Comparison of ENCODE assay signal across 8 mouse cellular contexts in the genomic region with DNA sequence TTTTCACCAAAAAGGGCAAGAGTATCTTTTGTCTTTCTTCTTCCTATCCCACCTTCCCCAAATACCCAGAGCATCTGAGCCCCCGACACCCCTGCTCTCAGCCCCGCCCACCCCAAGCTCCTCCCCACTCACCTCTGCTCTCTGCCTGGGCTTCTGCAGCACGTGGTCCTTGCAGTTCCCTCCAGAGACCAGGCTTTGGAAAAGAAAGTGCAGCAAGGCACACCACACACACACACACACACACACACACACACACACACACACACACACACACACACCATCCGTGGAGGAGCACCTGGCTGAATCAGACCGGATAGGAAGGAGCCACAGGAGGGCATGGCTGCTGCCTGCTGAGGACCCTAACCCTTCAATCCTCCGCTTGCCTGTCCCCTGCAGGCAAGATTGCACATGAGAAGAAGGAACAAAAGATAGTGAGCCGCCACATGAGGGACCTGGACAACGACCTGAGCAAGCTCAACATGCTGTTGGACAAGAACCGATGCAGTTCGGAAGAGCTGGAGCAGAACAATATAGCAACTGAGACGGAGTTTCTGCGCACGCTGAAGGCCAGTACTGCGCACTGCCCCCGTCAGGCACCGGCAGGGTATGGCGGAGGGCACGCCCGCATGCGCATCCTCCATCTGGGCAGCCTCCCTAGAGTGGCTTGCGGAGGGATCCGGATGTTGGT. TPM values are rescaled to one million over a fixed set of nuclear protein-coding genes. Genes with fewer than 3 reads are reported as not detected.
DNase-seq lines count a peak whose midpoint lies in the region; ATAC-seq lines count a peak whose summit lies in the region.

No protein-coding gene starts in this region.

- H3K4me1 ChIP-seq in heart, embryonic 15.5 days (replicated peaks), result peaks cover 25% of the 10 kb centered on the region

- 5% methylated on average over 22 of the region's 22 CpGs for WGBS in heart, embryonic 15.5 days

- no peak for DNase-seq in frontal cortex, postnatal 14 days (ENCODE audit: low spot score in 2 of 2)
- DNase-seq in urinary bladder, postnatal 14 days (ENCODE audit: low spot score), result peak; percentile 31
- no peak for DNase-seq in urinary bladder, postnatal 10 days (ENCODE audit: low spot score)
- DNase-seq in liver, result peak; percentile 61
- DNase-seq in natural killer cell, adult 2 months (ENCODE audit: low spot score in 2 of 2), result peak; percentile 35 to 47
- no peak for DNase-seq in adipocyte (ENCODE audit: low spot score)

- H3K27ac ChIP-seq in heart, embryonic 15.5 days, result no peak overlapping the region

- peak overlapping the region; percentile 61 for H3K4me2 ChIP-seq in heart, embryonic 15.5 days

- peaks cover 13% of the 10 kb centered on the region for H3K27me3 ChIP-seq in heart, embryonic 15.5 days

- no peaks in the 10 kb centered on the region for H3K9me3 ChIP-seq in heart, embryonic 15.5 days (replicated peaks)

- peak; percentile 73; the same call in 1 of the 2 replicates for ATAC-seq in frontal cortex, adult (ENCODE audit: low TSS enrichment)
- peak; percentile 65; the same call in 1 of the 2 replicates for ATAC-seq in heart, embryonic 15.5 days (replicated peaks; ENCODE audit: insufficient number of reproducible peaks, insufficient read depth, low FRiP score, low read depth)

- H3K4me3 ChIP-seq in heart, embryonic 15.5 days, result peak overlapping the region; percentile 24

- H3K36me3 ChIP-seq in heart, embryonic 15.5 days, result no peaks in the 10 kb centered on the region

- 0 out of 2 replicates have a peak overlapping the region, but pooled peaks have one; percentile 4 for H3K9ac ChIP-seq in heart, embryonic 15.5 days

RNA-seq across cellular contexts. Expression of a gene that starts 14.7 kb away (rescaled TPM):
- 74.7 and 97.9 TPM in 2 replicates for polyA plus RNA-seq in heart, embryonic 15.5 days (2015; fragmentation: Nextera tagmentation; extraction: Ambion mirVana)

RNA-seq across cellular contexts. Expression of a gene that starts 24.6 kb away (rescaled TPM):
- polyA plus RNA-seq in heart, embryonic 15.5 days (2015; fragmentation: Nextera tagmentation; extraction: Ambion mirVana), result 1.3 and 2.5 TPM in 2 replicates

RNA-seq across cellular contexts. Expression of a gene that starts 24.7 kb away (rescaled TPM):
- polyA plus RNA-seq in heart, embryonic 15.5 days (2015; fragmentation: Nextera tagmentation; extraction: Ambion mirVana), result 16.1 and 19.7 TPM in 2 replicates

RNA-seq across cellular contexts. Expression of a gene that starts 46.9 kb away (rescaled TPM):
- polyA plus RNA-seq in heart, embryonic 15.5 days (2015; fragmentation: Nextera tagmentation; extraction: Ambion mirVana), result 213 and 251 TPM in 2 replicates

RNA-seq across cellular contexts. Expression of a gene that starts 54.6 kb away (rescaled TPM):
- polyA plus RNA-seq in heart, embryonic 15.5 days (2015; fragmentation: Nextera tagmentation; extraction: Ambion mirVana), result 0.28 and 0.38 TPM in 2 replicates

Comparison
In these comparisons a context has a peak if more than half of its experiments do, and no peak if none do; other contexts are left out.
1. DNase-seq: peak in urinary bladder, postnatal 14 days (single experiment), liver (single experiment) and natural killer cell, adult 2 months (2 of 2); none in frontal cortex, postnatal 14 days (0 of 2), urinary bladder, postnatal 10 days (single experiment) and adipocyte (single experiment).